Mouse (Mus musculus) B cell, adult 62 days (primary cell): ENCODE results near the gene Dmrtc2. TPM values are rescaled to one million over a fixed set of nuclear protein-coding genes. Genes with fewer than 3 reads are reported as not detected.

ENCODE experiments used
- total RNA-seq: library from RNA; stranded (reverse); gene quantifications from 4 replicates; pipeline ENCODE4 v1.2.4, GENCODE M21; 2023

The Dmrtc2 gene
- not detected in 4 replicates for total RNA-seq

GRCm38 (mm10) chr7:24869532-24870165 is at the start of gene Dmrtc2, which contains the start of gene Lypd4:
TSS of gene Dmrtc2 (plus strand) at chr7:24870057.
TSS of gene Lypd4 (minus strand) at chr7:24869941.

GRCm38 (mm10) chr7:24861913-24862312 is 7.9 kb upstream of the Dmrtc2 start, which contains the start of gene Gm9844:
TSS of gene Gm9844 (plus strand) at chr7:24862213.

GRCm38 (mm10) chr7:24883896-24884692 is 14.2 kb downstream of the Dmrtc2 start, which contains the start of gene Rps19:
TSS of gene Rps19 (plus strand) at chr7:24884371.

GRCm38 (mm10) chr7:24897224-24897623 is 27.4 kb downstream of the Dmrtc2 start, which contains the start of gene Cd79a:
TSS of gene Cd79a (plus strand) at chr7:24897381.

GRCm38 (mm10) chr7:24902630-24903443 is 33.0 kb downstream of the Dmrtc2 start, which contains the start of gene Arhgef1:
TSS of gene Arhgef1 (plus strand) at chr7:24902912.

Other genes with a start within 250 kb of the Dmrtc2 start
- 0.36 to 0.70 TPM (median 0.58 TPM) in 3 of 4 replicates, not detected in the other for gene Lypd3, start 233.5 kb upstream of the Dmrtc2 start, total RNA-seq
- gene Tex101, start 193.4 kb upstream of the Dmrtc2 start, total RNA-seq, result not detected in 4 replicates
- gene BC049730, start 160.8 kb upstream of the Dmrtc2 start, total RNA-seq, result not detected in 4 replicates
- not detected in 4 replicates for gene Gm4763, start 143.1 kb upstream of the Dmrtc2 start, total RNA-seq
- 0.19 to 0.55 TPM (median 0.33 TPM) in 3 of 4 replicates, not detected in the other for gene Cd177, start 109.7 kb upstream of the Dmrtc2 start, total RNA-seq
- not detected in 4 replicates for gene Ceacam10, start 92.9 kb upstream of the Dmrtc2 start, total RNA-seq
- gene Gm9844, start 7.8 kb upstream of the Dmrtc2 start, total RNA-seq, result 2.1 to 3.0 TPM in 2 of 4 replicates, not detected in the others
- gene Lypd4, start 116 bp upstream of the Dmrtc2 start, total RNA-seq, result not detected in 4 replicates
- 2,598 to 2,748 TPM (median 2,653 TPM) in 4 replicates for gene Rps19, start 14.3 kb downstream of the Dmrtc2 start, total RNA-seq
- 1,659 to 1,744 TPM (median 1,696 TPM) in 4 replicates for gene Cd79a, start 27.3 kb downstream of the Dmrtc2 start, total RNA-seq
- 1,204 to 1,300 TPM (median 1,213 TPM) in 4 replicates for gene Arhgef1, start 32.9 kb downstream of the Dmrtc2 start, total RNA-seq
- gene Gm4881, start 74.4 kb downstream of the Dmrtc2 start, total RNA-seq, result not detected in 4 replicates
- 169 to 194 TPM (median 186 TPM) in 4 replicates for gene Rabac1, start 102.7 kb downstream of the Dmrtc2 start, total RNA-seq
- gene Atp1a3, start 135.9 kb downstream of the Dmrtc2 start, total RNA-seq, result 0.39 to 0.54 TPM (median 0.50 TPM) in 3 of 4 replicates, not detected in the other
- gene Grik5, start 202.3 kb downstream of the Dmrtc2 start, total RNA-seq, result 1.8 to 4.9 TPM (median 3.5 TPM) in 4 replicates
- gene Zfp574, start 202.5 kb downstream of the Dmrtc2 start, total RNA-seq, result 11.8 to 16.2 TPM (median 13.1 TPM) in 4 replicates